Mouse (Mus musculus) CH12.LX (cell line): Measurements from ENCODE around the gene Lyve1. TPM values are rescaled to one million over a fixed set of nuclear protein-coding genes. Genes with fewer than 3 reads are reported as not detected.

Source experiments
- DNase-seq: peaks from one replicate; pipeline ENCODE4 v3.0.0-alpha.2; 2013; ENCODE audit errors: extremely low read depth
- H3K27ac ChIP-seq: 2 replicates; pipeline ENCODE4 v1.5.1; 2012; ENCODE audit warnings: low read depth, mild to moderate bottlenecking, control low read depth, moderate library complexity; ENCODE audit not compliant: insufficient read depth
- H3K27me3 ChIP-seq: replicated peaks from 2 replicates; pipeline ENCODE3; 2012; ENCODE audit warnings: inconsistent platforms
- H3K36me3 ChIP-seq, 2 experiments: replicated peaks in 1 of 2; 2 replicates each; pipeline versions ENCODE3 to v1.6.1; 2012; ENCODE audit warnings: inconsistent platforms in 1 of 2, low read length in 1 of 2, mild to moderate bottlenecking in 1 of 2, mixed read lengths in 1 of 2, moderate library complexity in 1 of 2; ENCODE audit not compliant: control insufficient read depth in 1 of 2, insufficient read depth in 1 of 2
- H3K4me1 ChIP-seq, 2 experiments: 2 replicates each; pipeline ENCODE4 v1.6.1; 2012; ENCODE audit warnings: inconsistent platforms in 1 of 2, moderate library complexity in 1 of 2; ENCODE audit not compliant: insufficient read depth in 2 of 2, control insufficient read depth in 1 of 2
- H3K4me2 ChIP-seq: 2 replicates; pipeline ENCODE4 v1.6.1; 2012; ENCODE audit warnings: low read depth, mild to moderate bottlenecking, control low read depth; ENCODE audit not compliant: poor library complexity, insufficient read depth, severe bottlenecking
- H3K4me3 ChIP-seq, 3 experiments: fragments of 150-350 bp in 1 of 3; sonication (generic) in 1 of 3; replicated peaks in 1 of 3; 2 replicates each; pipeline versions ENCODE3 to v1.5.1; 2011 to 2012; ENCODE audit warnings: low read depth in 2 of 3, low read length in 2 of 3, mild to moderate bottlenecking in 2 of 3, moderate library complexity in 2 of 3, control low read depth in 1 of 3, improper control_type of control experiment in 1 of 3, inconsistent platforms in 1 of 3, mixed read lengths in 1 of 3; ENCODE audit not compliant: poor library complexity in 1 of 3
- H3K79me2 ChIP-seq: replicated peaks from 2 replicates; pipeline ENCODE4 v1.6.1; 2012; ENCODE audit warnings: mild to moderate bottlenecking, moderate library complexity; ENCODE audit not compliant: control insufficient read depth, poor library complexity, insufficient read depth, severe bottlenecking; ENCODE audit errors: extremely low read depth
- H3K9ac ChIP-seq: 2 replicates; pipeline ENCODE4 v1.6.1; 2012; ENCODE audit warnings: low read depth, mild to moderate bottlenecking, control low read depth, moderate library complexity; ENCODE audit not compliant: insufficient read depth
- H3K9me3 ChIP-seq: replicated peaks from 2 replicates; pipeline ENCODE3; 2012; ENCODE audit warnings: low read length, inconsistent platforms, mixed read lengths
- E2F4 ChIP-seq: IDR thresholded peaks from 2 replicates; pipeline ENCODE4 v1.6.1; 2011; ENCODE audit warnings: low read depth, low read length, improper control_type of control experiment; ENCODE audit not compliant: insufficient replicate concordance
- ELF1 ChIP-seq: IDR thresholded peaks from 2 replicates; pipeline ENCODE4 v1.6.1; 2014; ENCODE audit warnings: low read depth, mild to moderate bottlenecking, inconsistent platforms, low read length, improper control_type of control experiment
- EP300 ChIP-seq: IDR thresholded peaks from 2 replicates; pipeline ENCODE4 v1.6.1; 2011; ENCODE audit warnings: low read length, improper control_type of control experiment
- GABPA ChIP-seq: IDR thresholded peaks from 2 replicates; pipeline ENCODE4 v1.6.1; 2012; ENCODE audit warnings: low read depth, low read length, improper control_type of control experiment, inconsistent platforms; ENCODE audit not compliant: insufficient replicate concordance
- HCFC1 ChIP-seq: IDR thresholded peaks from 2 replicates; pipeline ENCODE4 v1.6.1; 2012; ENCODE audit warnings: low read depth, mild to moderate bottlenecking, inconsistent platforms, low read length, improper control_type of control experiment
- IRF4 ChIP-seq: IDR thresholded peaks from 2 replicates; pipeline ENCODE4 v1.6.1; 2014; ENCODE audit warnings: low read depth, mild to moderate bottlenecking, inconsistent platforms, low read length, improper control_type of control experiment
- JUND ChIP-seq: conservative IDR thresholded peaks from 2 replicates; pipeline ENCODE4 v1.6.1; 2011; ENCODE audit warnings: low read depth, low read length, improper control_type of control experiment
- MAFK ChIP-seq: IDR thresholded peaks from 2 replicates; pipeline ENCODE4 v1.6.1; 2011; ENCODE audit warnings: low read length, improper control_type of control experiment; ENCODE audit not compliant: insufficient replicate concordance
- MAZ ChIP-seq: IDR thresholded peaks from 2 replicates; pipeline ENCODE4 v1.6.1; 2012; ENCODE audit warnings: low read depth, mild to moderate bottlenecking, inconsistent platforms, low read length, improper control_type of control experiment, moderate library complexity
- MEF2A ChIP-seq: IDR thresholded peaks from 2 replicates; pipeline ENCODE4 v1.6.1; 2014; ENCODE audit warnings: low read depth, mild to moderate bottlenecking, inconsistent platforms, low read length, improper control_type of control experiment, borderline replicate concordance
- MXI1 ChIP-seq: IDR thresholded peaks from 2 replicates; pipeline ENCODE4 v1.6.1; 2011; ENCODE audit warnings: mild to moderate bottlenecking, low read depth, low read length, improper control_type of control experiment
- NELFE ChIP-seq: IDR thresholded peaks from 2 replicates; pipeline ENCODE4 v1.6.1; 2011; ENCODE audit warnings: low read depth, low read length, improper control_type of control experiment
- NRF1 ChIP-seq: IDR thresholded peaks from 2 replicates; pipeline ENCODE4 v1.6.1; 2014; ENCODE audit warnings: low read depth, mild to moderate bottlenecking, inconsistent platforms, low read length, improper control_type of control experiment, moderate library complexity
- PAX5 ChIP-seq: IDR thresholded peaks from 2 replicates; pipeline ENCODE4 v1.6.1; 2012; ENCODE audit warnings: low read length, inconsistent platforms, mixed read lengths
- POLR2A ChIP-seq: IDR thresholded peaks from 2 replicates; pipeline ENCODE4 v1.6.1; 2011; ENCODE audit warnings: low read depth, mild to moderate bottlenecking, improper control_type of control experiment, low read length
- POLR2AphosphoS2 ChIP-seq: IDR thresholded peaks from 2 replicates; pipeline ENCODE4 v1.6.1; 2011; ENCODE audit warnings: low read depth, low read length, improper control_type of control experiment
- RAD21 ChIP-seq: IDR thresholded peaks from 2 replicates; pipeline ENCODE4 v1.6.1; 2011; ENCODE audit warnings: low read depth, mild to moderate bottlenecking, low read length, improper control_type of control experiment, moderate library complexity
- TBP ChIP-seq: conservative IDR thresholded peaks from 2 replicates; pipeline ENCODE4 v1.6.1; 2011; ENCODE audit warnings: low read depth, low read length, improper control_type of control experiment
- UBTF ChIP-seq: IDR thresholded peaks from 2 replicates; pipeline ENCODE4 v1.6.1; 2012; ENCODE audit warnings: low read depth, mild to moderate bottlenecking, inconsistent platforms, low read length, improper control_type of control experiment, moderate library complexity
- USF1 ChIP-seq: IDR thresholded peaks from 2 replicates; pipeline ENCODE4 v1.6.1; 2014; ENCODE audit warnings: low read depth, mild to moderate bottlenecking, inconsistent platforms, low read length, improper control_type of control experiment
- ZC3H11A ChIP-seq: IDR thresholded peaks from 2 replicates; pipeline ENCODE4 v1.6.1; 2012; ENCODE audit warnings: low read depth, mild to moderate bottlenecking, inconsistent platforms, low read length, improper control_type of control experiment
- ZKSCAN1 ChIP-seq: IDR thresholded peaks from 2 replicates; pipeline ENCODE4 v1.6.1; 2012; ENCODE audit warnings: low read depth, inconsistent platforms, low read length, improper control_type of control experiment, borderline replicate concordance
- ZNF384 ChIP-seq: IDR thresholded peaks from 2 replicates; pipeline ENCODE4 v1.6.1; 2012; ENCODE audit warnings: low read depth, low read length, improper control_type of control experiment, inconsistent platforms
- dilution Hi-C: fragments of 300-500 bp; cut with MboI; formaldehyde crosslinking; loops from 2 replicates; pipeline ENCODE4 v1.14.3; 2020; ENCODE audit warnings: low sequenced_read_pairs; ENCODE audit not compliant: extremely low pct_unique_long_range_greater_than_20kb, extremely low pct_ligation_motif_present
- in situ Hi-C: fragments of 300-500 bp; cut with MboI; formaldehyde crosslinking; loops from 3 replicates; pipeline ENCODE4 v1.14.3; 2019; ENCODE audit warnings: low sequenced_read_pairs, low pct_ligation_motif_present, low pct_unique_long_range_greater_than_20kb, mixed read lengths
- polyA plus RNA-seq: library from polyadenylated mRNA; unstranded; fragments of >175 nt; gene quantifications from 2 replicates; pipeline ENCODE4 v1.2.1, GENCODE M21; 2012; ENCODE audit warnings: low read depth; ENCODE audit not compliant: insufficient read length
- total RNA-seq, 2 experiments: library from RNA; depleted of rRNA; stranded (reverse); fragments of 300-350 nt in 1 of 2; fragments of >200 nt in 1 of 2; gene quantifications; 2 replicates each; pipeline ENCODE4 v1.2.3; 2012 to 2014

Lyve1 gene
- total and polyA plus RNA-seq, 3 experiments, result not detected

GRCm38 (mm10) chr7:110891501-110891986, 28.5 kb upstream of the Lyve1 start:
- H3K79me2 ChIP-seq, result no peaks in the 10 kb centered on the region
- peak; percentile 18 for DNase-seq
- dilution Hi-C loops, result no loop called here
- in situ Hi-C loops, result no loop called here
- H3K4me1 ChIP-seq, result peaks cover 0 to 9% of the 10 kb centered on the region in 2 experiments; a peak in 2 of 4 replicates
- H3K9ac ChIP-seq, result no peak overlapping the region
- H3K4me3 ChIP-seq, result no peak overlapping the region
- no peaks in the 10 kb centered on the region for H3K27me3 ChIP-seq
- no peaks in the 10 kb centered on the region for H3K9me3 ChIP-seq
- H3K4me2 ChIP-seq, result no peak overlapping the region
- TF ChIP-seq HCFC1, result no peak
- TF ChIP-seq RAD21, result no peak
- TF ChIP-seq PAX5, result no peak
- peak; percentile 83 for TF ChIP-seq IRF4
- peak; percentile 57 for TF ChIP-seq EP300
- no peak overlapping the region for H3K27ac ChIP-seq
- no peaks in the 10 kb centered on the region for H3K36me3 ChIP-seq

GRCm38 (mm10) chr7:110881746-110882333, 18.8 kb upstream of the Lyve1 start:
- H3K4me2 ChIP-seq, result no peak overlapping the region
- peaks cover 0 to 3% of the 10 kb centered on the region in 2 experiments; a peak in 1 of 4 replicates for H3K4me1 ChIP-seq
- no peak for TF ChIP-seq ZNF384
- no peak for TF ChIP-seq E2F4
- TF ChIP-seq ZKSCAN1, result no peak
- no peak for TF ChIP-seq TBP
- TF ChIP-seq NRF1, result no peak
- TF ChIP-seq UBTF, result no peak
- no peak for TF ChIP-seq MEF2A
- no peak for TF ChIP-seq ELF1
- no peak for TF ChIP-seq NELFE
- TF ChIP-seq MXI1, result no peak
- TF ChIP-seq MAFK, result no peak
- TF ChIP-seq JUND, result no peak
- TF ChIP-seq MAZ, result no peak
- no peak for TF ChIP-seq POLR2AphosphoS2
- no peak for TF ChIP-seq GABPA
- no peak for TF ChIP-seq USF1
- TF ChIP-seq POLR2A, result no peak
- no peak for TF ChIP-seq IRF4
- TF ChIP-seq ZC3H11A, result no peak
- H3K36me3 ChIP-seq, result no peaks in the 10 kb centered on the region
- no peak overlapping the region for H3K9ac ChIP-seq
- in situ Hi-C loops, result no loop called here
- no peak overlapping the region for H3K27ac ChIP-seq
- DNase-seq, result no peak
- no peaks in the 10 kb centered on the region for H3K27me3 ChIP-seq
- dilution Hi-C loops, result no loop called here
- H3K79me2 ChIP-seq, result no peaks in the 10 kb centered on the region
- H3K4me3 ChIP-seq, result no peak overlapping the region
- no peaks in the 10 kb centered on the region for H3K9me3 ChIP-seq
